9 mouse cellular contexts compared by ENCODE assay signal in genomic region chr17:71548586-71548985, GRCm38 (mm10). TPM values are rescaled to one million over a fixed set of nuclear protein-coding genes. Genes with fewer than 3 reads are reported as not detected.
DNase-seq lines count a peak whose midpoint lies in the region; ATAC-seq and TF ChIP-seq lines count a peak whose summit lies in the region.
"Had no signal": no experiment of that assay in that cellular context is flagged by ENCODE, and none has a peak within 500 bp of the region (broad histone marks: within the 10 kb centered on the region; RNA-seq: fewer than 3 reads in every experiment).

No protein-coding gene starts in this region.

- H3K4me1 ChIP-seq in heart, postnatal 0 days (ENCODE audit: control insufficient read depth, insufficient read depth): peaks cover 5% of the 10 kb centered on the region; the same call in 1 of the 2 replicates
- H3K4me1 ChIP-seq in heart, embryonic 12.5 days (replicated peaks): peaks cover 11% of the 10 kb centered on the region
- H3K4me1 ChIP-seq in midbrain, embryonic 11.5 days (ENCODE audit: control insufficient read depth, insufficient read depth, low read length): peaks cover 4% of the 10 kb centered on the region
- H3K4me1 ChIP-seq in midbrain, embryonic 13.5 days (replicated peaks): peaks cover 8% of the 10 kb centered on the region

- peak; percentile 24 for DNase-seq in heart, postnatal 0 days (ENCODE audit: low spot score)
- DNase-seq in midbrain, embryonic 11.5 days (ENCODE audit: low spot score, missing footprints): peak; percentile 89
- peak; percentile 25 for DNase-seq in ZHBTc4 (ENCODE audit: low read depth, low spot score)
- peak; percentile 20 for DNase-seq in retina, adult 2 months (ENCODE audit: low read depth, low spot score)
- no peak for DNase-seq in testis, postnatal 10 days (ENCODE audit: low spot score)

- no peak for ATAC-seq in heart, postnatal 0 days (ENCODE audit: insufficient read depth, low read depth)
- ATAC-seq in heart, embryonic 12.5 days (ENCODE audit: insufficient number of reproducible peaks, low FRiP score): no peak
- ATAC-seq in midbrain, embryonic 11.5 days (ENCODE audit: low FRiP score): no peak
- no peak for ATAC-seq in midbrain, embryonic 13.5 days
- no peak for ATAC-seq in megakaryocyte-erythroid progenitor cell, adult 5-6 weeks (replicated peaks; ENCODE audit: low FRiP score, low TSS enrichment, poor library complexity, severe bottlenecking)

- H3K4me3 ChIP-seq in heart, postnatal 0 days (ENCODE audit: low read depth, low read length): no peak overlapping the region
- H3K4me3 ChIP-seq in heart, embryonic 12.5 days: no peak overlapping the region
- H3K4me3 ChIP-seq in midbrain, embryonic 11.5 days (ENCODE audit: low read depth, low read length): no peak overlapping the region
- H3K4me3 ChIP-seq in midbrain, embryonic 13.5 days (replicated peaks): no peak overlapping the region
- H3K4me3 ChIP-seq: erythroblast, embryonic 14.5 days had no signal

- H3K27ac ChIP-seq in heart, postnatal 0 days (ENCODE audit: low read depth): no peak overlapping the region
- no peak overlapping the region for H3K27ac ChIP-seq in heart, embryonic 12.5 days (ENCODE audit: poor library complexity, severe bottlenecking)
- H3K27ac ChIP-seq in midbrain, embryonic 11.5 days (ENCODE audit: low read depth, low read length): no peak overlapping the region
- no peak overlapping the region for H3K27ac ChIP-seq in midbrain, embryonic 13.5 days

- 0% methylated on average over 1 of the region's 1 CpGs for WGBS in heart, postnatal 0 days
- 0% methylated on average over 1 of the region's 1 CpGs for WGBS in heart, embryonic 12.5 days
- WGBS in midbrain, embryonic 11.5 days: 0% methylated on average over 1 of the region's 1 CpGs
- WGBS in midbrain, embryonic 13.5 days: 0% methylated on average over 1 of the region's 1 CpGs

- no peak overlapping the region for H3K9ac ChIP-seq in heart, postnatal 0 days (replicated peaks; ENCODE audit: low read depth, low read length)
- H3K9ac ChIP-seq in heart, embryonic 12.5 days: no peak overlapping the region
- no peak overlapping the region for H3K9ac ChIP-seq in midbrain, embryonic 11.5 days (ENCODE audit: low read length)
- H3K9ac ChIP-seq in midbrain, embryonic 13.5 days (replicated peaks): no peak overlapping the region

- no peak overlapping the region for H3K4me2 ChIP-seq in heart, postnatal 0 days (ENCODE audit: low read depth, low read length)
- H3K4me2 ChIP-seq in heart, embryonic 12.5 days: no peak overlapping the region
- H3K4me2 ChIP-seq in midbrain, embryonic 11.5 days: no peak overlapping the region
- H3K4me2 ChIP-seq in midbrain, embryonic 13.5 days (replicated peaks): no peak overlapping the region

- no peaks in the 10 kb centered on the region for H3K9me3 ChIP-seq in heart, postnatal 0 days (replicated peaks; ENCODE audit: control insufficient read depth, low read length)
- H3K9me3 ChIP-seq in heart, embryonic 12.5 days (replicated peaks): no peaks in the 10 kb centered on the region
- H3K9me3 ChIP-seq in midbrain, embryonic 11.5 days (ENCODE audit: control insufficient read depth, low read length): no peaks in the 10 kb centered on the region
- no peaks in the 10 kb centered on the region for H3K9me3 ChIP-seq in midbrain, embryonic 13.5 days

- H3K36me3 ChIP-seq in heart, postnatal 0 days (replicated peaks; ENCODE audit: control insufficient read depth, insufficient read depth, low read length): no peaks in the 10 kb centered on the region
- H3K36me3 ChIP-seq in heart, embryonic 12.5 days: no peaks in the 10 kb centered on the region
- no peaks in the 10 kb centered on the region for H3K36me3 ChIP-seq in midbrain, embryonic 11.5 days (ENCODE audit: control insufficient read depth, insufficient read depth, low read length)
- no peaks in the 10 kb centered on the region for H3K36me3 ChIP-seq in midbrain, embryonic 13.5 days

- TF ChIP-seq CTCF in heart, postnatal 0 days (IDR thresholded peaks at IDR 0.05; ENCODE audit: low read depth): peak; percentile 47

- H3K27me3 ChIP-seq in heart, postnatal 0 days (ENCODE audit: control insufficient read depth, insufficient read depth, low read length): peaks cover 11% of the 10 kb centered on the region; the same call in 1 of the 2 replicates
- peaks cover 22% of the 10 kb centered on the region for H3K27me3 ChIP-seq in heart, embryonic 12.5 days (replicated peaks)
- peaks cover 13% of the 10 kb centered on the region for H3K27me3 ChIP-seq in midbrain, embryonic 11.5 days (ENCODE audit: control insufficient read depth, insufficient read depth, low read length)
- H3K27me3 ChIP-seq in midbrain, embryonic 13.5 days: peaks cover 23% of the 10 kb centered on the region

- TF ChIP-seq EP300 in heart, postnatal 0 days (IDR thresholded peaks at IDR 0.05; ENCODE audit: low read depth): no peak

RNA-seq across cellular contexts. Expression of gene Spdya, which starts 3.3 kb away (rescaled TPM):
- not detected in 2 replicates for total RNA-seq in heart, postnatal 0 days (2014; rRNA removed; ENCODE audit: low replicate concordance)
- 0.27 and 0.32 TPM in 2 replicates for polyA plus RNA-seq in heart, postnatal 0 days (2015; fragmentation: Nextera tagmentation; extraction: Ambion mirVana)
- polyA plus RNA-seq in heart, embryonic 12.5 days (2016; fragmentation: Nextera tagmentation; extraction: Ambion mirVana): 0.38 and 0.46 TPM in 2 replicates
- 1.6 and 1.7 TPM in 2 replicates for polyA plus RNA-seq in midbrain, embryonic 11.5 days (2014; fragmentation: Nextera tagmentation; extraction: Ambion mirVana)
- polyA plus RNA-seq in midbrain, embryonic 13.5 days (2015; fragmentation: Nextera tagmentation; extraction: Ambion mirVana): 1.0 and 1.2 TPM in 2 replicates
- total RNA-seq in megakaryocyte-erythroid progenitor cell, adult 5-6 weeks (2014; fragmentation: Nextera tagmentation): not detected in 2 replicates
- not detected in 2 replicates for total RNA-seq in megakaryocyte-erythroid progenitor cell, adult 5-6 weeks (2017)
- polyA plus RNA-seq: erythroblast, embryonic 14.5 days had no signal

RNA-seq across cellular contexts. Expression of gene Ndc80, which starts 21.9 kb away (rescaled TPM):
- total RNA-seq in heart, postnatal 0 days (2014; rRNA removed; ENCODE audit: low replicate concordance): 6.4 and 8.3 TPM in 2 replicates
- 9.9 and 11.6 TPM in 2 replicates for polyA plus RNA-seq in heart, postnatal 0 days (2015; fragmentation: Nextera tagmentation; extraction: Ambion mirVana)
- 38.4 and 38.7 TPM in 2 replicates for polyA plus RNA-seq in heart, embryonic 12.5 days (2016; fragmentation: Nextera tagmentation; extraction: Ambion mirVana)
- 65.6 and 71.3 TPM in 2 replicates for polyA plus RNA-seq in midbrain, embryonic 11.5 days (2014; fragmentation: Nextera tagmentation; extraction: Ambion mirVana)
- polyA plus RNA-seq in midbrain, embryonic 13.5 days (2015; fragmentation: Nextera tagmentation; extraction: Ambion mirVana): 19.7 and 20.0 TPM in 2 replicates
- 25.1 and 35.8 TPM in 2 replicates for total RNA-seq in megakaryocyte-erythroid progenitor cell, adult 5-6 weeks (2014; fragmentation: Nextera tagmentation)
- 73.5 and 83.5 TPM in 2 replicates for total RNA-seq in megakaryocyte-erythroid progenitor cell, adult 5-6 weeks (2017)
